Mouse (Mus musculus): ENCODE measurements at regions not wholly inside any gene's neighbourhood (a gene's known extent, or its start where the extent isn't known, plus 50 kb on each side); places are given as distances from the start of the nearest gene placed in this dataset.

DNA sequence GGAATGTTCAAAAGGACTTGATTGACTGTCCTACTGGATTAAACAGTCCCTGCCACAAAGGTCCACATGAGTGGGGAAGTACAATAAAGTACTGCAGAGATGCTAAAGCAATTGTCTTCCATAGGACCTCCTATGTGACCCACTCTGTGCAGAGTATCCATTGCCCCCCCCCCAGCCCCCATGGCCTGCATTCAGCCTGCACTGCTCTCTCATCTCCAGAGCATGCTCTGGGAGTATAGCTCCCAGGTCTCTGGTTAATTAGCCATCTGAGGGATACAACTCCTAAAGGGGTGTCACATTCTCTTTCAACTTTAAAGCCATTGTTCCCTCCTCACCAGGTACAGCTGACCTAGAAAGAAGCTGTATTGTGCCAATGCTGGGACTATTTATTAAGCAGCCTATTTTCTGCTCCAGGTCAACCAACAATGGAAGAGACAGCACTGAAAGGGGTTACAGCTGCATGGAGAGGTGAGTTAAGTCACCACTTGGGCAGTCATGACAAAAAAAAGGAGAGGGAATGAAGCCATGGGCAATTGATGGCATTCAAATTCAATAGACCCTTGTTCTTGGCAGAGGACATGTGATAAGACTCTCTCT is 364.8 kb downstream of the Hs3st1 start:
- ATAC-seq (ENCODE audit: insufficient number of reproducible peaks, low FRiP score, low TSS enrichment, low read depth) (no peak), DNase-seq (ENCODE audit: low spot score) (no peak)
- Histone ChIP-seq H3K27me3 (ENCODE audit: control insufficient read depth, insufficient read depth, low read length) (no peaks in the 10 kb centered on the region), H3K4me3 (ENCODE audit: low read depth, low read length) (no peak overlapping the region), H3K9ac (ENCODE audit: low read length) (no peak overlapping the region), H3K27ac (replicated peaks; ENCODE audit: low read depth, low read length) (no peak overlapping the region), H3K36me3 (ENCODE audit: control insufficient read depth, insufficient read depth, low read length) (no peaks in the 10 kb centered on the region), H3K9me3 (ENCODE audit: control insufficient read depth, low read length) (no peaks in the 10 kb centered on the region), H3K4me1 (ENCODE audit: control insufficient read depth, insufficient read depth, low read length) (no peaks in the 10 kb centered on the region), H3K4me2 (ENCODE audit: low read depth, severe bottlenecking) (no peak overlapping the region)

DNA sequence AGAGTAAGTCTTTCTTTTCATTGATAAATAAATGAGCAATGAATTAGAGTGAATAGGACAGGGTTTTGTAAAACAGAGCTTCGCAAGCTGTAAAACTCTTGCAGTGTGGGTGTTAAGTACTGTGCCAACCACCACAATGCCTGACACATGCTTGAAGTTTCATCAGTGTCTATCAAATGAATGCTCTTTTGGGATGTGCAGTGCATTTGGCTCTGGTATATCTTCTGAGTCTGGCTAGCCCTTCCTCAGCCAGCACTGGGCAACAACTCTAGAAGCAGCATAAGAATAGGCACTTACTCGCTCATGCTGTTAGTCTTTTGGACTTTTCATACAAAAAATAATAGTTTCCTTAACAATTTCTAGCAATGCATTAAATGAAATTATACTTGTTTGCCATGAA is 370.9 kb downstream of the Hs3st1 start:
- Histone ChIP-seq H3K4me3 (ENCODE audit: low read depth, low read length) (no peak overlapping the region), H3K4me1 (ENCODE audit: control insufficient read depth, insufficient read depth, low read length) (no peaks in the 10 kb centered on the region), H3K9ac (ENCODE audit: low read length) (no peak overlapping the region), H3K36me3 (ENCODE audit: control insufficient read depth, insufficient read depth, low read length) (no peaks in the 10 kb centered on the region), H3K4me2 (ENCODE audit: low read depth, severe bottlenecking) (no peak overlapping the region), H3K9me3 (ENCODE audit: control insufficient read depth, low read length) (no peaks in the 10 kb centered on the region), H3K27me3 (ENCODE audit: control insufficient read depth, insufficient read depth, low read length) (no peaks in the 10 kb centered on the region), H3K27ac (replicated peaks; ENCODE audit: low read depth, low read length) (no peak overlapping the region)
- WGBS = 86% methylated on average over 2 of the region's 2 CpGs
- DNase-seq (ENCODE audit: low spot score) (no peak), ATAC-seq (ENCODE audit: insufficient number of reproducible peaks, low FRiP score, low TSS enrichment, low read depth) (no peak)

DNA sequence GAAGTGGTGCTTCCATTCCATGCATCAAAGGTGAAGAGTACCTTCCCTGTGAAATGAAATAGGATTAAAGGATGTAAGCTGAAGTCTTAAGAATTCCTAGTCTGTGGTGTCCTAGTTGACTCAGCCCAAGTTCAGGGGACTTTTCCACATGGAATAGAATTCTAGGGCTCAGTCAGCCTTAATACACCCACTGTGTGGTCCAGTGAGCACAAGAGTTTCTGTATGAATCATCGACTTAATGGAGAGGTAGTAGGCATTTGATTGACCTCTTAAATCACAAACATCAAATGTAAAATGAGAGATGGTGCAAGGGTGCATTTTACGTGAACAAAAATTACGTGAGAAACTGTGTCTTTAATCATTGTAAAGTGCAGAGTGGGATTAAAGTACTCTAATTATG is 381.1 kb downstream of the Hs3st1 start:
- no peaks in the 10 kb centered on the region for H3K36me3 ChIP-seq (ENCODE audit: control insufficient read depth, insufficient read depth, low read length)
- H3K9ac ChIP-seq (ENCODE audit: low read length) = no peak overlapping the region
- ATAC-seq (ENCODE audit: insufficient number of reproducible peaks, low FRiP score, low TSS enrichment, low read depth) (no peak), DNase-seq (ENCODE audit: low spot score) (no peak)
- no peaks in the 10 kb centered on the region for H3K27me3 ChIP-seq (ENCODE audit: control insufficient read depth, insufficient read depth, low read length)
- WGBS = 86% methylated on average over 3 of the region's 3 CpGs
- no peaks in the 10 kb centered on the region for H3K9me3 ChIP-seq (ENCODE audit: control insufficient read depth, low read length)
- no peak overlapping the region for H3K27ac ChIP-seq (replicated peaks; ENCODE audit: low read depth, low read length)
- no peak overlapping the region for H3K4me2 ChIP-seq (ENCODE audit: low read depth, severe bottlenecking)
- no peak overlapping the region for H3K4me3 ChIP-seq (ENCODE audit: low read depth, low read length)
- H3K4me1 ChIP-seq (ENCODE audit: control insufficient read depth, insufficient read depth, low read length) = no peaks in the 10 kb centered on the region

DNA sequence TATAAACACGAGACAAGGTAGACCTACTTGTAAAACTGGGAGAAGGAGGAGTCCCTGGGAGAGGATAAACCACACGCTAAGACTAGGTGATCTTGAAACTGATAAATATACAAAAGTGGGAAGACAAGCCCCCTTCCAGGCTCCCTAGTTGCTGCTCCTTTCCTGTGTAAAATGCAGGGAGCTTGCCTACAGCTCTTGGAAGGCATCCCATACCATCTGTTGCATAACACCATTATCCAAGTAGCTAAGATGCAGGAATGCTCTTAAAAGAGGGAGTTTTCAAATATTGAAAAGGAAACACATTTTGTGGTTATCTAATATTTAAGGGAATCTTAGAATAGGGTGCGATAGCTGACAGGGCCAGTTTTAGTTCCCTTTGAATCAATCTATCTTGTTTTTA is 406.6 kb downstream of the Hs3st1 start:
- no peaks in the 10 kb centered on the region for H3K27me3 ChIP-seq (ENCODE audit: control insufficient read depth, insufficient read depth, low read length)
- 81% methylated on average over 3 of the region's 3 CpGs for WGBS
- no peak overlapping the region for H3K4me2 ChIP-seq (ENCODE audit: low read depth, severe bottlenecking)
- no peak overlapping the region for H3K4me3 ChIP-seq (ENCODE audit: low read depth, low read length)
- no peak overlapping the region for H3K27ac ChIP-seq (replicated peaks; ENCODE audit: low read depth, low read length)
- H3K36me3 ChIP-seq (ENCODE audit: control insufficient read depth, insufficient read depth, low read length) = no peaks in the 10 kb centered on the region
- H3K9me3 ChIP-seq (ENCODE audit: control insufficient read depth, low read length) = no peaks in the 10 kb centered on the region
- H3K9ac ChIP-seq (ENCODE audit: low read length) = no peak overlapping the region
- no peaks in the 10 kb centered on the region for H3K4me1 ChIP-seq (ENCODE audit: control insufficient read depth, insufficient read depth, low read length)
- DNase-seq (ENCODE audit: low spot score) = no peak
- ATAC-seq (ENCODE audit: insufficient number of reproducible peaks, low FRiP score, low TSS enrichment, low read depth) = no peak

DNA sequence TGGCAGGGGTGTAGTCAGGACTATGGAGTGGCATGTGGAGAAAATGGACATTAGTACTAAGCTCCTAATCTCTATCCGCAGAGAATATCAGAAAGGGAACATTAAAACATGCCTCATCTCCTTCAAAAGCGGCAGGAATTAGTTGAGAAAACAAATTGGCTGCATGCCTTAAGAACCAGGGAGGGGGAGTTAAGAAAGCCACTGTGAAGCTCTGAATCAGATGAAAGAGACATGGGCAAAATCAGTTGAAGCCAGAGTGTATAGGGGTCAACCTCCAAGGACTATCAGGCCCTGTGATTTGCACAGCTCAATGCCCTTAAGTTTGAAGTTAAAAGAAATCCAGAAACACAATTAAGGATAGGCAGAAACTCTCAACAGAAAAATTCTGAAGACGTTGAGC is 408.3 kb downstream of the Hs3st1 start:
- Histone ChIP-seq H3K27ac (replicated peaks; ENCODE audit: low read depth, low read length) (no peak overlapping the region), H3K27me3 (ENCODE audit: control insufficient read depth, insufficient read depth, low read length) (no peaks in the 10 kb centered on the region), H3K36me3 (ENCODE audit: control insufficient read depth, insufficient read depth, low read length) (no peaks in the 10 kb centered on the region), H3K9ac (ENCODE audit: low read length) (no peak overlapping the region), H3K9me3 (ENCODE audit: control insufficient read depth, low read length) (no peaks in the 10 kb centered on the region), H3K4me2 (ENCODE audit: low read depth, severe bottlenecking) (no peak overlapping the region), H3K4me1 (ENCODE audit: control insufficient read depth, insufficient read depth, low read length) (no peaks in the 10 kb centered on the region), H3K4me3 (ENCODE audit: low read depth, low read length) (no peak overlapping the region)
- DNase-seq (ENCODE audit: low spot score) = no peak
- no peak for ATAC-seq (ENCODE audit: insufficient number of reproducible peaks, low FRiP score, low TSS enrichment, low read depth)
- 83% methylated on average over 3 of the region's 3 CpGs for whole genome bisulfite sequencing

DNA sequence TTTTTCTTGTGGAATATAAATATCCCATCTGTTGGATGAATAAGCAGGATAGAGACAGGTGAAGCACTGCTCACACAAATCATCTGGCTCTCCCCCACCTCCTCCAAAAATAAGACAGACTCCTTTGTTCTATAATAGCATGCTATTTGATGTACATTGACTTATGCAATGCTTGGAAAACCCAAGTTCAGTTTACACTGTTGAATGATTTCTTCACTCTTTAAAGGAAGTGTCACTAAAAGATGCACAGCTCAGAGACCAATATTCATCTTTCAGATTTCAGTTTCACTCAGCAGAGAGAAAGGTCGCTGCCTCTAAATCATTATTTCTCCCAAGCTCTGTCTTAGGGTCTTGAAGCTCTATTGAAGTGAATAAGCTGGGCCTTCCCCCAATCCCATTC is 417.4 kb downstream of the Hs3st1 start:
- H3K4me3 ChIP-seq (ENCODE audit: low read depth, low read length) = no peak overlapping the region
- H3K36me3 ChIP-seq (ENCODE audit: control insufficient read depth, insufficient read depth, low read length) = no peaks in the 10 kb centered on the region
- no peaks in the 10 kb centered on the region for H3K9me3 ChIP-seq (ENCODE audit: control insufficient read depth, low read length)
- no peaks in the 10 kb centered on the region for H3K27me3 ChIP-seq (ENCODE audit: control insufficient read depth, insufficient read depth, low read length)
- DNase-seq (ENCODE audit: low spot score) (no peak), ATAC-seq (ENCODE audit: insufficient number of reproducible peaks, low FRiP score, low TSS enrichment, low read depth) (no peak)
- H3K4me1 ChIP-seq (ENCODE audit: control insufficient read depth, insufficient read depth, low read length) = no peaks in the 10 kb centered on the region
- no peak overlapping the region for H3K9ac ChIP-seq (ENCODE audit: low read length)
- no peak overlapping the region for H3K4me2 ChIP-seq (ENCODE audit: low read depth, severe bottlenecking)
- WGBS = 75% methylated on average over 1 of the region's 1 CpGs
- no peak overlapping the region for H3K27ac ChIP-seq (replicated peaks; ENCODE audit: low read depth, low read length)

DNA sequence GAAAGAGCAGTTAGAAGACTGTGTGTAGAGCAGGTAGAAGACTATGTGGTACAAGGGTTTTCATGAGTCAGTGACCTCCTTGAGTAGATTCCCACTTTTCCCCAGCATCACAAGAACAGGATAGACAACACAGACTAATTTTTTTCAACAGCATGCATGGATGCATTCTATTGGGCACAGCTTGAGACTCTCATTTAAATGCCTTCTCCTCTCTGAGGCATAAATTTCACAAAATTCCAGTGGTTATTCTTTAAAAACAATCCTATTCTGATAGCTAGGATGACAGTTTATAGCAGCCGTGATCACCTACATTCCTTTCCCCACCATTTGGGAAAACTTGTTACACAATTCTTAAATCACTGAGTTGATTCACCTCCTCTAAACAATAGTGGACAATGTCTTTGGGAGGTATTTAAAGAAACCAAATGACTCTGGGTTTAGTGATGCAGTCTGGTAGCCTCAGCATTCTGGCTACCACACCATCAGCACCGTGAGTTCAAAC is 418.7 kb downstream of the Hs3st1 start:
- DNase-seq (ENCODE audit: low spot score) (no peak), ATAC-seq (ENCODE audit: insufficient number of reproducible peaks, low FRiP score, low TSS enrichment, low read depth) (no peak)
- 99% methylated on average over 2 of the region's 2 CpGs for WGBS
- Histone ChIP-seq H3K27me3 (ENCODE audit: control insufficient read depth, insufficient read depth, low read length) (no peaks in the 10 kb centered on the region), H3K4me3 (ENCODE audit: low read depth, low read length) (no peak overlapping the region), H3K27ac (replicated peaks; ENCODE audit: low read depth, low read length) (no peak overlapping the region), H3K9ac (ENCODE audit: low read length) (no peak overlapping the region), H3K4me2 (ENCODE audit: low read depth, severe bottlenecking) (no peak overlapping the region), H3K9me3 (ENCODE audit: control insufficient read depth, low read length) (no peaks in the 10 kb centered on the region), H3K36me3 (ENCODE audit: control insufficient read depth, insufficient read depth, low read length) (no peaks in the 10 kb centered on the region), H3K4me1 (ENCODE audit: control insufficient read depth, insufficient read depth, low read length) (no peaks in the 10 kb centered on the region)

DNA sequence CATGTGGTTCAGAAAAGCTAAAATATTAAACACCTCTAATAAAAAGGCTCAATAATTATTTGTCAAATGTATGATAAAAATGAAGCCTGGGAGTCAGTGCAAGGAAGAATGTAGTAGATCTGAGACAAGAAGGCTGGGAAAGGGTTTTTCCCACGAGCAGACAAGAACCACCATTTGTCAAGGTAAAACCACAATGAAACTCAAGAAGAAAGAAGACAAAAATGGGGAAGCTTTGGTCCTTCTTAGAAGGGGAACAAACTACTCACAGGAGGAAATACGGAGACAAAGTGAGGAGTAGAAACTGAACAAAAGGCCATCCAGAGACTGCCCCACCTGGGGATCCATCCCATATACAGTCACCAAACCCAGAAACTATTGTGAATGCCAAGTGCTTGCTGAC is 420.0 kb downstream of the Hs3st1 start:
- no peak for ATAC-seq (ENCODE audit: insufficient number of reproducible peaks, low FRiP score, low TSS enrichment, low read depth)

DNA sequence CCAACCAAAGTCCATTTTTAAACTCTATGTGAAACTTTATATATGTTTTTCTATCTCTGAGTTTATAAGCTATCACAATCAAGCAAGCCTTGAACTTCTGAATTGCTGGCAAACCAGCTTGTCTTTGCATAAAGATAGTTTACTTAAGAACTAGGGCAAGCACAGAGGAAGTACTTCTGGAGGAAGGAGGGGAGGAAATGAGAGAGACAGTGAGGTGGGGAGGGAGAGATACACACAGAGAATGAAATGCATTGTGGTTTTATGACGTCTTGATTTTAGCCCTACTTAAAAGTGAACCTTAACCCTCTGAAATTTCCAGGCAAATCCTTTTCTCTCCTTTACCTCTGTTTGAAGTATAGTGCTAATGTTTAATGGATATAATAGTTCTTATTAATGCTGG is 421.0 kb downstream of the Hs3st1 start:
- H3K9ac ChIP-seq (ENCODE audit: low read length) = no peak overlapping the region
- no peaks in the 10 kb centered on the region for H3K36me3 ChIP-seq (ENCODE audit: control insufficient read depth, insufficient read depth, low read length)
- H3K4me1 ChIP-seq (ENCODE audit: control insufficient read depth, insufficient read depth, low read length) = no peaks in the 10 kb centered on the region
- no peak overlapping the region for H3K4me2 ChIP-seq (ENCODE audit: low read depth, severe bottlenecking)
- no peak overlapping the region for H3K27ac ChIP-seq (replicated peaks; ENCODE audit: low read depth, low read length)
- H3K4me3 ChIP-seq (ENCODE audit: low read depth, low read length) = no peak overlapping the region
- WGBS = 88% methylated on average over 1 of the region's 1 CpGs
- DNase-seq (ENCODE audit: low spot score) (no peak), ATAC-seq (ENCODE audit: insufficient number of reproducible peaks, low FRiP score, low TSS enrichment, low read depth) (no peak)
- no peaks in the 10 kb centered on the region for H3K9me3 ChIP-seq (ENCODE audit: control insufficient read depth, low read length)
- H3K27me3 ChIP-seq (ENCODE audit: control insufficient read depth, insufficient read depth, low read length) = no peaks in the 10 kb centered on the region

More for the DNA sequence above, 420.0 kb downstream of the Hs3st1 start:
- Histone ChIP-seq H3K27me3 (ENCODE audit: control insufficient read depth, insufficient read depth, low read length) (no peaks in the 10 kb centered on the region), H3K4me1 (ENCODE audit: control insufficient read depth, insufficient read depth, low read length) (no peaks in the 10 kb centered on the region), H3K27ac (replicated peaks; ENCODE audit: low read depth, low read length) (no peak overlapping the region), H3K9ac (ENCODE audit: low read length) (no peak overlapping the region), H3K36me3 (ENCODE audit: control insufficient read depth, insufficient read depth, low read length) (no peaks in the 10 kb centered on the region), H3K4me2 (ENCODE audit: low read depth, severe bottlenecking) (no peak overlapping the region), H3K9me3 (ENCODE audit: control insufficient read depth, low read length) (no peaks in the 10 kb centered on the region), H3K4me3 (ENCODE audit: low read depth, low read length) (no peak overlapping the region)
- 79% methylated on average over 2 of the region's 2 CpGs for WGBS
- no peak for DNase-seq (ENCODE audit: low spot score)
